ENCODE assay signal across 11 mouse cellular contexts in the genomic region with DNA sequence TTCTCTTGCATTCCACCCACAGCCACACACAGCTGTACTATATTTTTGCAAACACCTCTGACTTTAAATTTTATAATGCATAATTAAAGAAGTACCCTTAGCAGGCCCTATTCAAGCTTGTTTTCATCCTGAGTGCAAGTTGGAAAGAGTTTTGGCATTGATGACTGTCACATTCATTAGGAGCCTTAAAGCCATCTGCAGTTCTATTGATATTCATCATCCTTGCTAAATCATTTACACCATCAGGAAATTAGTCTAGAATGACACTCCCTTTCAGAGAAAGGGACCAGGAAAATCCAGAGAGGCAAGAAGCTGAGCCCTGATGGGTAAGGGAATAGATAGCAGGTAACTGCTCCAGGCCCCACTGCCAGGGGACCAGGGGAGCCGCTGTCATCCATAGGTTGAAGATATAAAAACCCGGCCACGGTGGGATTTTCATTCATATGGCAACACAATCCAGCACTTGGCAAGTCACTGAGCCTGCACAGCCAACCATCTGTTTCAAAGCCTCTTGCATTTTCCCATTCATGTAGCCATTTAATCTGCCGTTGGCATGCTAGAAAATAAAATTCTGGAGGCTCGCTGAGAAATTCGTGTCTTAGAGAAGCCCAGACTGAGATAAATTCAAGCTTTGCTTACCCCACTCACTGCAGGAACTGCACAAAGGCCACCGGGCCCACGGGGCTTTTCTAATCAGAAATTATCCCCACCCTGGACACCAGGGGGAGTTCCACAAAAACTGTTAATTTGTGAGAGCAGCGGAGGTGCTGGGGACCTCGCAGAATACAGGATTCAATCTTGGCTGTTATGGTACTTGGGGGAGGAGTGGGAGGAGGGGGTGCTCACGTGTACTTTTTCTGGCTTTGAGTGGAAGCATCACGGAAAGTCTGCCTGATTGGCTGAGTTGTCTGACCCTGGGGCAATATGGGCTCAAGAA.
DNase-seq lines count a peak whose midpoint lies in the region; ATAC-seq and TF ChIP-seq lines count a peak whose summit lies in the region.
"Had no signal": no experiment of that assay in that cellular context is flagged by ENCODE, and none has a peak within 500 bp of the region (broad histone marks: within the 10 kb centered on the region; RNA-seq: fewer than 3 reads in every experiment).

No protein-coding gene starts in this region.

- dilution Hi-C loops in CH12.LX (cut with MboI; ENCODE audit: extremely low pct_ligation_motif_present, extremely low pct_unique_long_range_greater_than_20kb, low sequenced_read_pairs): no loop called here

- no peak overlapping the region for H3K27ac ChIP-seq in hindbrain, embryonic 10.5 days
- H3K27ac ChIP-seq in hindbrain, embryonic 13.5 days: no peak overlapping the region
- no peak overlapping the region for H3K27ac ChIP-seq in CH12.LX (ENCODE audit: insufficient read depth, low read depth)
- H3K27ac ChIP-seq: heart, embryonic 13.5 days; stomach, embryonic 15.5 days had no signal

- peak; percentile 19 for DNase-seq in hindbrain, embryonic 10.5 days (ENCODE audit: low spot score)
- peak; percentile 27 for DNase-seq in CH12.LX (ENCODE audit: extremely low read depth)
- DNase-seq in cerebellum, adult 9-11 months: peak; percentile 7
- peak; percentile 65 to 71 for DNase-seq in layer of hippocampus, postnatal 10 days (ENCODE audit: low spot score in 2 of 2)
- DNase-seq in urinary bladder, adult 18-20 months (ENCODE audit: low spot score in 2 of 2): no peak
- DNase-seq in adrenal gland, postnatal 4 days (ENCODE audit: low spot score in 2 of 2): no peak

- H3K9ac ChIP-seq in hindbrain, embryonic 13.5 days: no peak overlapping the region
- H3K9ac ChIP-seq in CH12.LX (ENCODE audit: insufficient read depth, low read depth): no peak overlapping the region
- H3K9ac ChIP-seq: heart, embryonic 13.5 days; stomach, embryonic 15.5 days had no signal

- no peak for ATAC-seq in hindbrain, embryonic 13.5 days (ENCODE audit: low FRiP score)
- no peak for ATAC-seq in inflammation-experienced regulatory T-cells, adult 6 months

- no peak for TF ChIP-seq POLR2A in CH12.LX (IDR thresholded peaks at IDR 0.05; ENCODE audit: low read depth, low read length)

- in situ Hi-C loops in CH12.LX (cut with MboI; ENCODE audit: low pct_ligation_motif_present, low pct_unique_long_range_greater_than_20kb, low sequenced_read_pairs): no loop called here

- H3K79me2 ChIP-seq in CH12.LX (replicated peaks; ENCODE audit: control insufficient read depth, extremely low read depth, insufficient read depth, poor library complexity, severe bottlenecking): no peaks in the 10 kb centered on the region

- no peaks in the 10 kb centered on the region for H3K9me3 ChIP-seq in hindbrain, embryonic 10.5 days
- H3K9me3 ChIP-seq in hindbrain, embryonic 13.5 days: no peaks in the 10 kb centered on the region
- no peaks in the 10 kb centered on the region for H3K9me3 ChIP-seq in CH12.LX (replicated peaks; ENCODE audit: low read length)
- H3K9me3 ChIP-seq: heart, embryonic 13.5 days; megakaryocyte, embryonic 14.5 days; stomach, embryonic 15.5 days had no signal

- no peaks in the 10 kb centered on the region for H3K4me1 ChIP-seq in hindbrain, embryonic 10.5 days (replicated peaks)
- H3K4me1 ChIP-seq in hindbrain, embryonic 13.5 days (replicated peaks): no peaks in the 10 kb centered on the region
- peaks cover 3 to 9% of the 10 kb centered on the region in 2 experiments; a peak in 2 of 4 replicates for H3K4me1 ChIP-seq in CH12.LX (ENCODE audit: control insufficient read depth in 1 of 2, insufficient read depth in 2 of 2)
- H3K4me1 ChIP-seq: stomach, embryonic 15.5 days had no signal

- no peaks in the 10 kb centered on the region for H3K27me3 ChIP-seq in hindbrain, embryonic 10.5 days (ENCODE audit: insufficient read depth, poor library complexity, severe bottlenecking)
- H3K27me3 ChIP-seq in hindbrain, embryonic 13.5 days: no peaks in the 10 kb centered on the region
- H3K27me3 ChIP-seq in CH12.LX (replicated peaks): no peaks in the 10 kb centered on the region
- H3K27me3 ChIP-seq: heart, embryonic 13.5 days; stomach, embryonic 15.5 days had no signal

- no peak overlapping the region for H3K4me2 ChIP-seq in hindbrain, embryonic 13.5 days
- no peak overlapping the region for H3K4me2 ChIP-seq in CH12.LX (ENCODE audit: insufficient read depth, low read depth, poor library complexity, severe bottlenecking)
- H3K4me2 ChIP-seq: heart, embryonic 13.5 days; stomach, embryonic 15.5 days had no signal

- H3K4me3 ChIP-seq in hindbrain, embryonic 10.5 days: no peak overlapping the region
- H3K4me3 ChIP-seq in hindbrain, embryonic 13.5 days: no peak overlapping the region
- H3K4me3 ChIP-seq in CH12.LX (replicated peaks in 1 of 3; ENCODE audit: low read depth in 2 of 3, low read length in 2 of 3, poor library complexity in 1 of 3): no peak overlapping the region
- H3K4me3 ChIP-seq: heart, embryonic 13.5 days; megakaryocyte, embryonic 14.5 days; stomach, embryonic 15.5 days had no signal

- TF ChIP-seq CTCF in CH12.LX (conservative IDR thresholded peaks at IDR 0.05 in 1 of 2, IDR thresholded peaks at IDR 0.05 in 1 of 2; ENCODE audit: low read depth in 2 of 2, low read length in 2 of 2): peak; percentile 14 to 60; a peak in 2 of 4 replicates

- TF ChIP-seq RAD21 in CH12.LX (IDR thresholded peaks at IDR 0.05; ENCODE audit: low read depth, low read length): no peak; the same call in none of the 2 replicates

- TF ChIP-seq EP300 in CH12.LX (IDR thresholded peaks at IDR 0.05; ENCODE audit: low read length): no peak

- no peaks in the 10 kb centered on the region for H3K36me3 ChIP-seq in hindbrain, embryonic 10.5 days
- H3K36me3 ChIP-seq in hindbrain, embryonic 13.5 days: no peaks in the 10 kb centered on the region
- no peaks in the 10 kb centered on the region for H3K36me3 ChIP-seq in CH12.LX (replicated peaks in 1 of 2; ENCODE audit: control insufficient read depth in 1 of 2, insufficient read depth in 1 of 2, low read length in 1 of 2)
- H3K36me3 ChIP-seq: heart, embryonic 13.5 days; stomach, embryonic 15.5 days had no signal

- WGBS in hindbrain, embryonic 10.5 days: 61% methylated on average over 12 of the region's 12 CpGs
- WGBS in hindbrain, embryonic 13.5 days: 58% methylated on average over 12 of the region's 12 CpGs

TF ChIP-seq in CH12.LX, 34 proteins besides CTCF, POLR2A, EP300 and RAD21:
- no peak for TF ChIP-seq BHLHE40 (IDR thresholded peaks at IDR 0.05; ENCODE audit: low read depth, low read length)
- peak; percentile 47 for TF ChIP-seq SMC3 (IDR thresholded peaks at IDR 0.05; ENCODE audit: low read depth, low read length)

Comparison
In these comparisons a context has a peak if more than half of its experiments do, and no peak if none do; other contexts are left out.
1. DNase-seq: peak in hindbrain, embryonic 10.5 days (single experiment), CH12.LX (single experiment), cerebellum, adult 9-11 months (single experiment) and layer of hippocampus, postnatal 10 days (2 of 2); none in urinary bladder, adult 18-20 months (0 of 2) and adrenal gland, postnatal 4 days (0 of 2).